Mouse (Mus musculus) MEL (cell line): Measurements from ENCODE around the gene Large2.

Experiments used
- BHLHE40 ChIP-seq: IDR thresholded peaks from 2 replicates; pipeline ENCODE4 v1.6.1; 2012; ENCODE audit warnings: low read depth, mild to moderate bottlenecking, inconsistent platforms, low read length, improper control_type of control experiment, borderline replicate concordance
- CHD1 ChIP-seq: IDR thresholded peaks from 2 replicates; pipeline ENCODE4 v1.6.1; 2012; ENCODE audit warnings: low read depth, mild to moderate bottlenecking, inconsistent platforms, low read length, improper control_type of control experiment
- CTCF ChIP-seq, 3 experiments: IDR thresholded peaks in 2 of 3; conservative IDR thresholded peaks in 1 of 3; 2 replicates each; pipeline ENCODE4 v1.5.1; 2011 to 2012; ENCODE audit warnings: low read length in 3 of 3, low read depth in 2 of 3, mild to moderate bottlenecking in 2 of 3, improper control_type of control experiment in 1 of 3, inconsistent platforms in 1 of 3, mixed read lengths in 1 of 3, moderate library complexity in 1 of 3; ENCODE audit not compliant: control insufficient read depth in 1 of 3, insufficient read depth in 1 of 3, poor library complexity in 1 of 3, severe bottlenecking in 1 of 3
- EP300 ChIP-seq, 2 experiments: IDR thresholded peaks; 2 replicates each; pipeline ENCODE4 v1.6.1; 2011; ENCODE audit warnings: improper control_type of control experiment in 2 of 2, low read length in 2 of 2, low read depth in 1 of 2, mild to moderate bottlenecking in 1 of 2
- POLR2A ChIP-seq, 2 experiments: IDR thresholded peaks; 2 replicates each; pipeline ENCODE4 v1.6.1; 2011 to 2012; ENCODE audit warnings: low read length in 2 of 2, mild to moderate bottlenecking in 2 of 2, control low read depth in 1 of 2, improper control_type of control experiment in 1 of 2, low read depth in 1 of 2, moderate library complexity in 1 of 2; ENCODE audit not compliant: control insufficient read depth in 1 of 2, insufficient read depth in 1 of 2, poor library complexity in 1 of 2
- UBTF ChIP-seq: IDR thresholded peaks from 2 replicates; pipeline ENCODE4 v1.6.1; 2012; ENCODE audit warnings: low read depth, mild to moderate bottlenecking, inconsistent platforms, low read length, improper control_type of control experiment, moderate library complexity, borderline replicate concordance; ENCODE audit not compliant: insufficient read depth

DNA sequence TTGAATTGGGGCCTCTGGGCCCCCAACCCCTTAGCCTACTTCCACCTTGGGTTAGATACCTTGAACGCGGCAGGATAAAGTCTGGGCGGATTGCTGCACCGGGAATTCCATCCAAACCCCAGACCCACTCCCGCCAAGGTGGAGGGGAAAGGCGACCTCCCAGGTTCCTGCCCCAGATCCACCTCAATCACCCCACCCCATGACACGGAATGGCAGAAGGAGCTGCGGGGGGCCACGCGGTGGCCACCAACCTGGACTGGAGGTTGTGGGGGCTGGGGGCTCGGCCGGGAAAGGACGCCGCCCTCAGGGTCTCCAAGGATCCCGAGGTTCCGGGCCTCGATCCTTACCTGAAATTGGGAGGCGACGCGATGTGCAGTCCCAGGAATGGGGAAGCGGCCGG is 26.0 kb upstream of the Large2 start:
- no peak for TF ChIP-seq EP300 (IDR thresholded peaks at IDR 0.05; ENCODE audit: low read depth in 1 of 2, low read length in 2 of 2)
- TF ChIP-seq CTCF (IDR thresholded peaks at IDR 0.05 in 2 of 3, conservative IDR thresholded peaks at IDR 0.05 in 1 of 3; ENCODE audit: control insufficient read depth in 1 of 3, insufficient read depth in 1 of 3, low read depth in 2 of 3, low read length in 3 of 3, poor library complexity in 1 of 3, severe bottlenecking in 1 of 3), result no peak
- no peak for TF ChIP-seq CHD1
- TF ChIP-seq POLR2A (IDR thresholded peaks at IDR 0.05; ENCODE audit: control insufficient read depth in 1 of 2, insufficient read depth in 1 of 2, low read depth in 1 of 2, low read length in 2 of 2, poor library complexity in 1 of 2), result 0 out of 4 replicates have a peak, but pooled peaks of 1 of the 2 experiments have one; percentile 32
- no peak for TF ChIP-seq BHLHE40
- no peak for TF ChIP-seq UBTF
